Mouse (Mus musculus) embryonic facial prominence, embryonic 10.5 days (tissue): ENCODE measurements around the gene Upk3bl. TPM values are rescaled to one million over a fixed set of nuclear protein-coding genes. Genes with fewer than 3 reads are reported as not detected.
"Not testable (repeated sequence)": the region's sequence is repeated elsewhere in the genome, so short reads cannot be mapped to it uniquely, and the experiment has no call there.

Source experiments
- DNase-seq: peaks from one replicate; pipeline ENCODE4 v3.0.0-alpha.2; 2017; ENCODE audit warnings: low spot score
- H3K27ac ChIP-seq: fragments of 300-500 bp; sonication (generic); replicated peaks from 2 replicates; pipeline ENCODE4 v1.5.1; 2016; ENCODE audit warnings: mild to moderate bottlenecking
- H3K27me3 ChIP-seq: fragments of 300-500 bp; sonication (generic); replicated peaks from 2 replicates; pipeline ENCODE4 v1.6.1; 2016; ENCODE audit warnings: low read depth, mild to moderate bottlenecking; ENCODE audit not compliant: poor library complexity, severe bottlenecking
- H3K36me3 ChIP-seq: fragments of 300-500 bp; sonication (generic); replicated peaks from 2 replicates; pipeline ENCODE4 v1.6.1; 2016; ENCODE audit warnings: mild to moderate bottlenecking, moderate library complexity
- H3K4me1 ChIP-seq: fragments of 300-500 bp; sonication (generic); 2 replicates; pipeline ENCODE4 v1.6.1; 2016
- H3K4me3 ChIP-seq: fragments of 300-500 bp; sonication (generic); 2 replicates; pipeline ENCODE4 v1.5.1; 2016; ENCODE audit warnings: mild to moderate bottlenecking, moderate library complexity
- H3K9me3 ChIP-seq: fragments of 300-500 bp; sonication (generic); 2 replicates; pipeline ENCODE4 v1.6.1; 2016; ENCODE audit warnings: mild to moderate bottlenecking
- WGBS: fragments of 180-500 bp; shearing (Covaris S2); methylation state at CpG from one replicate; pipeline ENCODE4 v1.1.7; 2016; 5-methylcytosine and 5-hydroxymethylcytosine counted together
- microRNA-seq: library from miRNA; unstranded; fragments of <30 nt; microRNA quantifications from one replicate; pipeline ENCODE4, GENCODE M21; 2017
- polyA plus RNA-seq: library from polyadenylated mRNA; unstranded; fragments of >200 nt; fragmentation: Nextera tagmentation; extraction: Ambion mirVana; gene quantifications from 2 replicates; pipeline ENCODE4 v1.2.1, GENCODE M21; 2016

The Upk3bl gene
- polyA plus RNA-seq, 1 experiment from 2014 or later: 6.7 TPM

DNA sequence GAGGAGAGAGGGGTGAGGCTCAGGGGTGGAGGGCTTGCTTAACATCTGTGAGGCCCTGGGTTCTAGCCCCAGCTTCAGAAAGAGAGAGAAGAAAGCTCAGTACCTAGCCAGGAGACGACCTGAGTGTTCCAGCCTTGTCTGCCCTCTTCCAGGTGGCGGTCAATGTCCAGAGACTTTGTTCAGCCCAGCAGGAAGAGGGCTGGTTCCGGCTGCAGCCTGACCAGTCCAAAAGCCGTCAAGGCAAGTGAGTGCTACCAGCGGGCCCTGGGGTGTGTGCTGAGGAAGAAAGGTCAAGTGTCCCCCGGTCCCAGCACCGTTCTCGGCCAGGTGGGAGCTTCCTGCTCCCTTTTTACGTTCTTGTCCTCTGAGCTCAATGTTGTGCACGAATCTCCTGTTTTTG is 44.2 kb downstream of the Upk3bl start:
- Histone ChIP-seq H3K27ac (no peak overlapping the region), H3K4me1 (peaks cover 18% of the 10 kb centered on the region), H3K27me3 (peaks cover 34% of the 10 kb centered on the region), H3K36me3 (no peaks in the 10 kb centered on the region), H3K4me3 (no peak overlapping the region), H3K9me3 (no peaks in the 10 kb centered on the region)
- DNase-seq: no peak
- 85% methylated on average over 10 of the region's 10 CpGs for WGBS

DNA sequence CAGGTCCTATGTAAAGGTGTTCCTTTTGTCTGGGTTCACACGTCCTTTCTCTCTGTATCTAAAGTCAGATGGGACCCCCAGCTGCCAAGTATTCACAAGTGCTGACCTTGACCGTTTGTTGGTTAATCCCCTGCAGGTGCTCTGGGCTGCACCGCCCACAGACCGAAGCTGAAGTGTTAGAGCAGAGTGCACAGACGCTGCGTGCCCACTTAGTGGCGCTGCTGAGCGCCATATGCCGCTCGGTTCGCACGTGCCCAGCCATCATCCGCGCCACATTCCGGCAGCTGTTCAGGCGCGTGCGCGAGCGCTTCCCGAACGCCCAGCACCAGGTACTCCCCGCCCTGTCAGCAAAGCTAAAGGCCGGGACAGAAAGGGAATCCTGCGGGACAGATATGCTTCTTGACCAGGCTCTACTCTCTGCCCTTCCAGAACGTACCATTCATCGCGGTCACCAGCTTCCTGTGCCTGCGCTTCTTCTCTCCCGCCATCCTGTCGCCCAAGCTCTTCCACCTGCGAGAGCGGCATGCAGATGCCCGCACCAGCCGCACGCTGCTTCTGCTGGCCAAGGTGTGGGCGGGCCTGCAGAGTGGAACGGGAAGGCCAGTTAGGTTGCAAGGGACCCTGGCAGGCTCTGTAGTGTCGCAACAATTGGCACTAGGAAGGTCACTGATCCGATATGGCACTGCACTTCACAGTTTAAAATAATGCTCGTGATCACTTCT is 48.0 kb downstream of the Upk3bl start:
- Histone ChIP-seq H3K27ac (0 out of 2 replicates have a peak overlapping the region, but pooled peaks have one; percentile 31), H3K4me1 (peaks cover 12% of the 10 kb centered on the region), H3K9me3 (peaks cover 4% of the 10 kb centered on the region; the same call in 1 of the 2 replicates), H3K36me3 (no peaks in the 10 kb centered on the region), H3K27me3 (peaks cover 45% of the 10 kb centered on the region), H3K4me3 (peak overlapping the region; percentile 52)
- DNase-seq: peak; percentile 85
- WGBS: 7% methylated on average over 41 of the region's 41 CpGs

DNA sequence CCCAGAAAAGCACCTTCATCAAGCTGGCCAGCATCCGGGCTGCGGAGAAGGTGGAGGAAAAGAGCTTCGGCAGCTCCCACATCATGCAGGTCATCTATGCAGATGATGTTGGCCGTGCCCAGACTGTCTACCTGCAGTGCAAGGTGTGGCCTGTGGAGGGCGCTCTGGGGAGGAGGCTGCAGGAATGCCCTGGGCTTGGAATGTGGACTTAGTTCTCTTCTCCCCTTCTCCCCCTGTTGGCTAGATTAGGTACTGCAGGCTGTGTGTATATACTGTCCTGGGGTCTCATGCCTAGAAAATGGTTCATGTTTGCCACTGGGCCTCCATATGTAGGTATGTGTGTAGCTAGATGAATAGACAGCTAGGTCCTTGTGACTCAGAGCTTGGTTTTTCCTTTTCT is 50.2 kb downstream of the Upk3bl start:
- H3K36me3 ChIP-seq: no peaks in the 10 kb centered on the region
- no peak overlapping the region for H3K27ac ChIP-seq
- H3K27me3 ChIP-seq: peaks cover 45% of the 10 kb centered on the region
- H3K9me3 ChIP-seq: peaks cover 4% of the 10 kb centered on the region; the same call in 1 of the 2 replicates
- no peak overlapping the region for H3K4me3 ChIP-seq
- DNase-seq: no peak
- H3K4me1 ChIP-seq: peaks cover 12% of the 10 kb centered on the region
- WGBS: 85% methylated on average over 5 of the region's 5 CpGs

DNA sequence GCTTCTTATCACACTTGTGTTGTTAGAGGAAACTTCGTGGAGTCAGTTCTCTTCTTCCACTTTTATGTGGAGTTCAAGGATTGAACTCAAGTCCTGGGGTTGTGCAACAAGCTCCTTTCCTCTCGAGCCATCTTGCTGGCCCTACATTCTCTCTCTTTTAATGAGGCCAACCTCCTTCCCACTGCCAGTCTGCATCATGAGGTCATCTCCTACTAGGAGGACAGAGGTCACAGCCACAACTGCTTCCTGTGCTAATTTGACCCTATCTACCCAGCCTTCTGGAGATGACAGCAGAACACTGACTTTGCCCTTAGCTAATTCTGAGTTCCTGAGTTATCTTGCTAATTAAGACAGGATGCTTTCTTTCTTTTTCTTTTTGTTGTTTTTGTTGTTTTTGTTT is 54.2 kb downstream of the Upk3bl start:
- H3K36me3 ChIP-seq: no peaks in the 10 kb centered on the region
- H3K9me3 ChIP-seq: peaks cover 4% of the 10 kb centered on the region; the same call in 1 of the 2 replicates
- DNase-seq: no peak
- peaks cover 12% of the 10 kb centered on the region for H3K27me3 ChIP-seq
- 54% methylated on average over 2 of the region's 2 CpGs for WGBS
- H3K27ac ChIP-seq: no peak overlapping the region
- H3K4me1 ChIP-seq: no peaks in the 10 kb centered on the region
- H3K4me3 ChIP-seq: no peak overlapping the region

DNA sequence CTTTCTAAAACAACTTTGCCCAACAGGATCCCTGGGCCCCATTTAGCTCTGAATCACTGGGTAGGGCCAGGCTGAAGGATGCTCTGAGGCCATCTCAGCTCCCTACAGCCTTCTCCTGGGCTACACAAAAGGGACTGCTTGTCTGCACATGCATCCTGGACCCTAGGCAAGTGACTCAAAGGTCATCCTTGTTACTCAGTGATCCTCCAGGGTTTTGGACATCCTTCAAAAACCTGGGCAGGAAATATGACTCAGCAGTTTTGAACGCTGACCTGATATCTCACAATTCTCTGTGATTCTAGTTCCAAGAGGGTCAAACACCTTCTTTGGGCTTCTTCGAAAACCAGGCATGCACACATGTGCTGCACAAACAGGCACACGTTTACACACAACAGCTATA is 54.8 kb downstream of the Upk3bl start:
- Histone ChIP-seq H3K36me3 (peaks cover 2% of the 10 kb centered on the region; the same call in 1 of the 2 replicates), H3K27me3 (peaks cover 6% of the 10 kb centered on the region), H3K4me1 (no peaks in the 10 kb centered on the region), H3K9me3 (peaks cover 4% of the 10 kb centered on the region; the same call in 1 of the 2 replicates), H3K27ac (no peak overlapping the region), H3K4me3 (no peak overlapping the region)
- DNase-seq: no peak
- 86% methylated on average over 3 of the region's 3 CpGs for WGBS

DNA sequence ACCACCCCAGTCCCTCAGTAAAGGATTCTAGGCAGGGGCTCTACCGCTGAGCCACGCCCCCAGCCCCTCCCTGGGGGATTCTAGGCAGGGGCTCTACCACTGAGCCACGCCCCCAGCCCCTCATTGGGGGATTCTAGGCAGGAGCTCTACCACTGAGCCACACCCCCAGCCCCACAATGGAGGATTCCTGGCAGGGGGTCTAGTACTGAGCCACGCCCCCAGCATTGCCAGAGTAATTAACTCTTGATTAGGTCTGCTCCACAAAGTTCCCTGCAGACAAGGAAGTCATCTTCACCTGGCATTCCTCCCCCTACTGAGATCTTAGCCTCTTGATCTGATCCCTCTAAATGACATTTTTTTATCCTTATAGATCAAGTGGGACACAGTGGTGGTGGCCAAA is 59.3 kb downstream of the Upk3bl start:
- H3K36me3 ChIP-seq: peaks cover 12% of the 10 kb centered on the region
- H3K27ac ChIP-seq, H3K4me3 ChIP-seq, H3K27me3 ChIP-seq, DNase-seq, H3K9me3 ChIP-seq: not testable (repeated sequence)
- peaks cover 26% of the 10 kb centered on the region for H3K4me1 ChIP-seq
- WGBS: 45% methylated on average over 4 of the region's 4 CpGs

Small RNA genes within 50 kb of the gene (microRNA-seq; reads per million reads assigned to microRNA genes)
- not detected for gene Mir7035

Other genes starting within 250 kb of the Upk3bl start
- gene Srrm3, start 247.6 kb upstream of the Upk3bl start, polyA plus RNA-seq: 4.9 and 5.3 TPM in 2 replicates
- gene Hspb1, start 166.6 kb upstream of the Upk3bl start, polyA plus RNA-seq: 24.0 and 24.4 TPM in 2 replicates
- 244 and 257 TPM in 2 replicates for gene Ywhag, start 119.9 kb upstream of the Upk3bl start, polyA plus RNA-seq
- 3.1 and 4.0 TPM in 2 replicates for gene Ssc4d, start 80.0 kb upstream of the Upk3bl start, polyA plus RNA-seq
- not detected in 2 replicates for gene Zp3, start 74.4 kb upstream of the Upk3bl start, polyA plus RNA-seq
- gene Dtx2, start 59.7 kb upstream of the Upk3bl start, polyA plus RNA-seq: 38.5 and 39.2 TPM in 2 replicates
- gene Upk3b, start 16.0 kb upstream of the Upk3bl start, polyA plus RNA-seq: 0.32 and 0.78 TPM in 2 replicates
- 2.4 and 4.7 TPM in 2 replicates for gene Rasa4, start 29.4 kb downstream of the Upk3bl start, polyA plus RNA-seq
- 300 and 301 TPM in 2 replicates for gene Polr2j, start 62.1 kb downstream of the Upk3bl start, polyA plus RNA-seq
- gene Lrwd1, start 81.6 kb downstream of the Upk3bl start, polyA plus RNA-seq: 59.7 and 62.4 TPM in 2 replicates
- gene Alkbh4, start 81.7 kb downstream of the Upk3bl start, polyA plus RNA-seq: 26.3 and 29.1 TPM in 2 replicates
- 7.4 and 8.2 TPM in 2 replicates for gene Orai2, start 116.2 kb downstream of the Upk3bl start, polyA plus RNA-seq
- gene Prkrip1, start 144.5 kb downstream of the Upk3bl start, polyA plus RNA-seq: 68.6 and 76.8 TPM in 2 replicates
- 14.1 and 17.0 TPM in 2 replicates for gene Sh2b2, start 192.1 kb downstream of the Upk3bl start, polyA plus RNA-seq